Mouse (Mus musculus) embryonic facial prominence, embryonic 13.5 days (tissue): ENCODE measurements around the gene Huwe1. TPM values are rescaled to one million over a fixed set of nuclear protein-coding genes. Genes with fewer than 3 reads are reported as not detected.

Experiments used
- ATAC-seq: fragments of 200-750 bp; cut with Nextera tagmentation; 2 replicates; pipeline ENCODE4 v1.8.0; 2017; ENCODE audit warnings: low read depth; ENCODE audit not compliant: insufficient number of reproducible peaks, insufficient read depth, low FRiP score, low TSS enrichment
- H3K27ac ChIP-seq: fragments of 300-500 bp; sonication (generic); 2 replicates; pipeline ENCODE4 v1.5.1; 2015; ENCODE audit warnings: moderate library complexity, mild to moderate bottlenecking, inconsistent platforms
- H3K27me3 ChIP-seq: fragments of 300-500 bp; sonication (generic); 2 replicates; pipeline ENCODE4 v1.6.1; 2015; ENCODE audit warnings: mild to moderate bottlenecking, inconsistent platforms
- H3K36me3 ChIP-seq: fragments of 300-500 bp; sonication (generic); 2 replicates; pipeline ENCODE4 v1.6.1; 2015; ENCODE audit warnings: mild to moderate bottlenecking, inconsistent platforms
- H3K4me1 ChIP-seq: fragments of 300-500 bp; sonication (generic); 2 replicates; pipeline ENCODE4 v1.6.1; 2015; ENCODE audit warnings: inconsistent platforms
- H3K4me2 ChIP-seq: fragments of 300-500 bp; sonication (generic); 2 replicates; pipeline ENCODE4 v1.6.1; 2015; ENCODE audit warnings: moderate library complexity, mild to moderate bottlenecking, inconsistent platforms
- H3K4me3 ChIP-seq: fragments of 300-500 bp; sonication (generic); 2 replicates; pipeline ENCODE4 v1.5.1; 2015; ENCODE audit warnings: mild to moderate bottlenecking, inconsistent platforms
- H3K9ac ChIP-seq: fragments of 300-500 bp; sonication (generic); 2 replicates; pipeline ENCODE4 v1.6.1; 2015; ENCODE audit warnings: mild to moderate bottlenecking, inconsistent platforms
- H3K9me3 ChIP-seq: fragments of 300-500 bp; sonication (generic); 2 replicates; pipeline ENCODE4 v1.6.1; 2016; ENCODE audit warnings: inconsistent platforms
- WGBS: fragments of 180-500 bp; shearing (Covaris S2); methylation state at CpG from one replicate; pipeline ENCODE4 v1.1.7; 2015; ENCODE audit warnings: mixed read lengths; 5-methylcytosine and 5-hydroxymethylcytosine counted together
- polyA plus RNA-seq: library from polyadenylated mRNA; unstranded; fragments of >200 nt; fragmentation: Nextera tagmentation; extraction: Ambion mirVana; gene quantifications from 2 replicates; pipeline ENCODE4 v1.2.1, GENCODE M21; 2015

Huwe1 gene
- polyA plus RNA-seq, 1 experiment from 2014 or later: 62.4 TPM

- H3K9ac ChIP-seq: no peak overlapping the region
- ATAC-seq: no peak
- H3K36me3 ChIP-seq: no peaks in the 10 kb centered on the region
- H3K27me3 ChIP-seq: 0 out of 2 replicates have a peak, but pooled peaks cover 6% of the 10 kb centered on the region
- no peaks in the 10 kb centered on the region for H3K9me3 ChIP-seq
- no peak overlapping the region for H3K27ac ChIP-seq
- H3K4me1 ChIP-seq: no peaks in the 10 kb centered on the region
- H3K4me2 ChIP-seq: no peak overlapping the region
- no peak overlapping the region for H3K4me3 ChIP-seq
- 86% methylated on average over 3 of the region's 3 CpGs for whole genome bisulfite sequencing
These were observed 17.1 kb downstream of the Huwe1 start for GRCm38 (mm10) chrX:151817712-151818111.

- Histone ChIP-seq H3K4me1 (no peaks in the 10 kb centered on the region), H3K27ac (no peak overlapping the region), H3K4me3 (no peak overlapping the region), H3K27me3 (peaks cover 4% of the 10 kb centered on the region; the same call in 1 of the 2 replicates), H3K4me2 (no peak overlapping the region), H3K9ac (no peak overlapping the region), H3K9me3 (no peaks in the 10 kb centered on the region), H3K36me3 (peaks cover 4% of the 10 kb centered on the region; the same call in 1 of the 2 replicates)
- 90% methylated on average over 1 of the region's 1 CpGs for WGBS
- no peak for ATAC-seq
These were observed 28.4 kb downstream of the Huwe1 start for GRCm38 (mm10) chrX:151828971-151829370.

GRCm38 (mm10) chrX:151831260-151831659 lies 30.7 kb downstream of the Huwe1 start:
- H3K27ac ChIP-seq: no peak overlapping the region
- no peak for ATAC-seq
- no peaks in the 10 kb centered on the region for H3K4me1 ChIP-seq
- no peaks in the 10 kb centered on the region for H3K9me3 ChIP-seq
- peaks cover 4% of the 10 kb centered on the region; the same call in 1 of the 2 replicates for H3K27me3 ChIP-seq
- no peak overlapping the region for H3K4me2 ChIP-seq
- no peak overlapping the region for H3K9ac ChIP-seq
- H3K4me3 ChIP-seq: no peak overlapping the region
- no peaks in the 10 kb centered on the region for H3K36me3 ChIP-seq

- H3K4me1 ChIP-seq: no peaks in the 10 kb centered on the region
- peaks cover 7% of the 10 kb centered on the region; the same call in 1 of the 2 replicates for H3K27me3 ChIP-seq
- no peak overlapping the region for H3K9ac ChIP-seq
- no peak overlapping the region for H3K4me3 ChIP-seq
- H3K27ac ChIP-seq: no peak overlapping the region
- H3K9me3 ChIP-seq: no peaks in the 10 kb centered on the region
- no peak for ATAC-seq
- no peaks in the 10 kb centered on the region for H3K36me3 ChIP-seq
- H3K4me2 ChIP-seq: no peak overlapping the region
These were observed 32.4 kb downstream of the Huwe1 start for GRCm38 (mm10) chrX:151832982-151833381.

- Histone ChIP-seq H3K4me3 (no peak overlapping the region), H3K9me3 (no peaks in the 10 kb centered on the region), H3K27ac (no peak overlapping the region), H3K4me2 (no peak overlapping the region), H3K36me3 (peaks cover 26% of the 10 kb centered on the region), H3K27me3 (peaks cover 14% of the 10 kb centered on the region), H3K9ac (no peak overlapping the region), H3K4me1 (no peaks in the 10 kb centered on the region)
- 92% methylated on average over 8 of the region's 8 CpGs for WGBS
- no peak for ATAC-seq
These were observed 58.8 kb downstream of the Huwe1 start for GRCm38 (mm10) chrX:151859436-151859835.

GRCm38 (mm10) chrX:151910692-151911091 lies 110.1 kb downstream of the Huwe1 start:
- Histone ChIP-seq H3K27ac (no peak overlapping the region), H3K4me2 (no peak overlapping the region), H3K27me3 (peaks cover 50% of the 10 kb centered on the region), H3K36me3 (peaks cover 69% of the 10 kb centered on the region), H3K4me3 (no peak overlapping the region), H3K9ac (no peak overlapping the region), H3K4me1 (no peaks in the 10 kb centered on the region), H3K9me3 (no peaks in the 10 kb centered on the region)
- ATAC-seq: no peak
- WGBS: 83% methylated on average over 1 of the region's 1 CpGs

GRCm38 (mm10) chrX:151912267-151912666 lies 111.7 kb downstream of the Huwe1 start:
- H3K4me3 ChIP-seq: no peak overlapping the region

GRCm38 (mm10) chrX:151929390-151929789 lies 128.8 kb downstream of the Huwe1 start:
- peaks cover 65% of the 10 kb centered on the region for H3K36me3 ChIP-seq

More at GRCm38 (mm10) chrX:151912267-151912666, 111.7 kb downstream of the Huwe1 start:
- peaks cover 53% of the 10 kb centered on the region for H3K27me3 ChIP-seq
- 88% methylated on average over 4 of the region's 4 CpGs for WGBS
- H3K9me3 ChIP-seq: no peaks in the 10 kb centered on the region
- H3K36me3 ChIP-seq: peaks cover 64% of the 10 kb centered on the region
- no peaks in the 10 kb centered on the region for H3K4me1 ChIP-seq
- H3K27ac ChIP-seq: no peak overlapping the region
- H3K9ac ChIP-seq: no peak overlapping the region
- no peak overlapping the region for H3K4me2 ChIP-seq
- no peak for ATAC-seq

GRCm38 (mm10) chrX:151938852-151939251 lies 138.2 kb downstream of the Huwe1 start:
- ATAC-seq: no peak
- Histone ChIP-seq H3K4me2 (no peak overlapping the region), H3K9ac (no peak overlapping the region), H3K4me3 (no peak overlapping the region), H3K4me1 (no peaks in the 10 kb centered on the region), H3K27me3 (peaks cover 19% of the 10 kb centered on the region), H3K9me3 (no peaks in the 10 kb centered on the region), H3K36me3 (peaks cover 3% of the 10 kb centered on the region; the same call in 1 of the 2 replicates), H3K27ac (no peak overlapping the region)
- WGBS: 67% methylated on average over 2 of the region's 2 CpGs

More at GRCm38 (mm10) chrX:151929390-151929789, 128.8 kb downstream of the Huwe1 start:
- ATAC-seq: no peak
- Histone ChIP-seq H3K4me3 (no peak overlapping the region), H3K4me1 (no peaks in the 10 kb centered on the region), H3K27me3 (peaks cover 39% of the 10 kb centered on the region; the same call in 1 of the 2 replicates), H3K9me3 (no peaks in the 10 kb centered on the region), H3K27ac (no peak overlapping the region), H3K9ac (no peak overlapping the region), H3K4me2 (no peak overlapping the region)
- 92% methylated on average over 6 of the region's 6 CpGs for WGBS

- Histone ChIP-seq H3K36me3 (no peaks in the 10 kb centered on the region), H3K27ac (no peak overlapping the region), H3K9me3 (no peaks in the 10 kb centered on the region), H3K27me3 (peaks cover 8% of the 10 kb centered on the region; the same call in 1 of the 2 replicates), H3K4me1 (no peaks in the 10 kb centered on the region), H3K9ac (no peak overlapping the region), H3K4me3 (no peak overlapping the region), H3K4me2 (no peak overlapping the region)
- no peak for ATAC-seq
- 28% methylated on average over 1 of the region's 1 CpGs for WGBS
These were observed 146.4 kb downstream of the Huwe1 start for GRCm38 (mm10) chrX:151946986-151947385.

- Histone ChIP-seq H3K4me3 (no peak overlapping the region), H3K4me2 (no peak overlapping the region), H3K9me3 (no peaks in the 10 kb centered on the region), H3K4me1 (no peaks in the 10 kb centered on the region), H3K27ac (no peak overlapping the region), H3K9ac (no peak overlapping the region), H3K27me3 (peaks cover 8% of the 10 kb centered on the region; the same call in 1 of the 2 replicates), H3K36me3 (no peaks in the 10 kb centered on the region)
- WGBS: 78% methylated on average over 3 of the region's 3 CpGs
- no peak for ATAC-seq
These were observed 147.2 kb downstream of the Huwe1 start for GRCm38 (mm10) chrX:151947781-151948180.

- H3K27me3 ChIP-seq: peaks cover 8% of the 10 kb centered on the region; the same call in 1 of the 2 replicates
- no peak overlapping the region for H3K4me3 ChIP-seq
- H3K9me3 ChIP-seq: no peaks in the 10 kb centered on the region
- H3K36me3 ChIP-seq: no peaks in the 10 kb centered on the region
- ATAC-seq: no peak
- WGBS: 76% methylated on average over 1 of the region's 1 CpGs
- H3K4me1 ChIP-seq: no peaks in the 10 kb centered on the region
- no peak overlapping the region for H3K27ac ChIP-seq
- H3K9ac ChIP-seq: no peak overlapping the region
- H3K4me2 ChIP-seq: no peak overlapping the region
These were observed 149.6 kb downstream of the Huwe1 start for GRCm38 (mm10) chrX:151950231-151950630.
